Mouse (Mus musculus) embryonic facial prominence, embryonic 12.5 days (tissue): ENCODE results near the gene Gm3147. TPM values are rescaled to one million over a fixed set of nuclear protein-coding genes. Genes with fewer than 3 reads are reported as not detected.
"Not testable (repeated sequence)": the region's sequence is repeated elsewhere in the genome, so short reads cannot be mapped to it uniquely, and the experiment has no call there.

ENCODE experiments used
- ATAC-seq: fragments of 200-750 bp; cut with Nextera tagmentation; 2 replicates; pipeline ENCODE4 v1.8.0; 2017; ENCODE audit not compliant: insufficient number of reproducible peaks, insufficient read depth, low FRiP score, low TSS enrichment
- H3K27ac ChIP-seq: fragments of 300-500 bp; sonication (generic); 2 replicates; pipeline ENCODE4 v1.5.1; 2016; ENCODE audit warnings: mild to moderate bottlenecking
- H3K27me3 ChIP-seq: fragments of 300-500 bp; sonication (generic); 2 replicates; pipeline ENCODE4 v1.6.1; 2016; ENCODE audit warnings: mild to moderate bottlenecking, moderate library complexity
- H3K36me3 ChIP-seq: fragments of 300-500 bp; sonication (generic); 2 replicates; pipeline ENCODE4 v1.6.1; 2016; ENCODE audit warnings: mild to moderate bottlenecking
- H3K4me1 ChIP-seq: fragments of 300-500 bp; sonication (generic); 2 replicates; pipeline ENCODE4 v1.6.1; 2016
- H3K4me2 ChIP-seq: fragments of 300-500 bp; sonication (generic); replicated peaks from 2 replicates; pipeline ENCODE4 v1.6.1; 2016; ENCODE audit warnings: mild to moderate bottlenecking, moderate library complexity
- H3K4me3 ChIP-seq: fragments of 300-500 bp; sonication (generic); 2 replicates; pipeline ENCODE4 v1.5.1; 2016; ENCODE audit warnings: mild to moderate bottlenecking
- H3K9ac ChIP-seq: fragments of 300-500 bp; sonication (generic); 2 replicates; pipeline ENCODE4 v1.6.1; 2016; ENCODE audit warnings: mild to moderate bottlenecking, moderate library complexity
- H3K9me3 ChIP-seq: fragments of 300-500 bp; sonication (generic); 2 replicates; pipeline ENCODE4 v1.6.1; 2016; ENCODE audit warnings: mild to moderate bottlenecking, moderate library complexity
- WGBS: fragments of 180-500 bp; shearing (Covaris S2); methylation state at CpG from one replicate; pipeline ENCODE4 v1.1.7; 2016; 5-methylcytosine and 5-hydroxymethylcytosine counted together
- polyA plus RNA-seq: library from polyadenylated mRNA; unstranded; fragments of >200 nt; fragmentation: Nextera tagmentation; extraction: Ambion mirVana; gene quantifications from 2 replicates; pipeline ENCODE4 v1.2.1, GENCODE M21; 2016

Gene Gm3147
- polyA plus RNA-seq: not detected in 2 replicates

DNA sequence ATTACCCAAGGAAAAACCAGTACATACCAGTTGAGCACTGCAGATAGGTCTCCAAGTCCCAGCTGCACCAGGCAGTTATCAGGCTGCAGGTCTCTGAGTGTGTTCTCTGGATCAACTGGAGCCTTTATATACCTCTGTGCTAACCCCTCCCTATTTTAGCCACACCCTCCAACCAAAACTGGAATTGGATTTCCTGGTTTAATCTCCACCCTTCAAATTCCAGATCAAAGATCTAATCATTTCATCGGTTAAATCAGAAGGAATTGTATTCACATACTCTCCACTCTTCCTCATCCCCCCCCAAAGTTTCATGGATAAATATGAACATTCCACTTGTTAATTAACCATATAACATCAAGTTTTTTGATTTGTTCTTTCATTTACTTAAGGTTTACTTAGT lies at the start of gene Gm3147:
TSS of gene Gm3147 (minus strand) at position 101 of the 400 bp plus-strand sequence.
- not testable (repeated sequence) for H3K36me3 ChIP-seq, ATAC-seq, H3K27ac ChIP-seq, H3K9me3 ChIP-seq, H3K4me2 ChIP-seq, H3K27me3 ChIP-seq, H3K4me1 ChIP-seq, H3K4me3 ChIP-seq, H3K9ac ChIP-seq
- WGBS: no CpG with 5 or more reads among the region's 1 CpGs

DNA sequence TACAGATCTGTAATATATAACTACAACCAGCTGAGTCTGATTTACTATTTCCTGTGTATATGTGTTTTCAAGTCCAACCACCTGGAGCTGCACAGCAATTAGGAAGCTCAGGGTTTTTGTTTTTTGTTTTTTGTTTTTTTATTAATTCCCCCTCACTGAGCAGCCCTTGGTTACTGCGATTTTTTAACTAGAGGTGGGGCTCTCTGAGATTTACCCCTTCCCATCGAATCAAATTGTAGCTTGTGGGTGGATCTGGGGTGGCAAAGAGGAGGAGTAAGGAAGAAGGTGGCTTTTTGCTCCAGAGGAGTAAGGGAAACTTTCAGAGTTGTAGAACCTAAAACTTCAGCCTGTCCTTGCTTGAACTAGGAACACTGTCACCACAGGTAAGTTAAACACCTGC lies 31.9 kb upstream of the Gm3147 start, which contains the start of gene Gm6205:
TSS of gene Gm6205 (plus strand) at position 301 of the 400 bp plus-strand sequence.
- not testable (repeated sequence) for H3K9me3 ChIP-seq, H3K4me3 ChIP-seq, H3K4me1 ChIP-seq, H3K4me2 ChIP-seq, H3K27me3 ChIP-seq, H3K36me3 ChIP-seq, ATAC-seq, H3K27ac ChIP-seq, H3K9ac ChIP-seq
- WGBS: no CpG with 5 or more reads among the region's 2 CpGs

DNA sequence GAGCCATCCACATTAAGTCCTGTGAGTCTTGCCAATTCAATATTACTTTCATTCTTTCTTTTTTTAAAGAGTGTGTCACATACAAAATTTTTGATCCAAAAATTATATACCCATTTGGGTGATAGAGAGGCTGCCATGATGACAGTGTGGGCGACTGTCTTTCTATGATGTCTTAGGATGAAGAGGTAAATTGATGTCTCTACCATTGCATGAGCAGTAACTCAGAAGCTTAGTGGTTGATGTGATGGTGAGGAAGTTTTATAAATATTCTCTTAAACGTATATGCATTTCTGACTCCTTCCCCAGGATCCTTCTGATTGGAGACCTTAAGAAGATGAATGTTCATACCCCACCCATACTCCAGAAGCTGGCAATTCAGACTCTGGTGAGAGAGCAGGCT lies 7.5 kb upstream of the Gm3147 start, which contains the start of gene Gm6509:
TSS of gene Gm6509 (plus strand) at position 301 of the 400 bp plus-strand sequence.
- not testable (repeated sequence) for H3K27me3 ChIP-seq, H3K4me1 ChIP-seq, H3K36me3 ChIP-seq, H3K27ac ChIP-seq, H3K9ac ChIP-seq, H3K4me3 ChIP-seq, H3K9me3 ChIP-seq, H3K4me2 ChIP-seq, ATAC-seq
- no CpG with 5 or more reads among the region's 2 CpGs for WGBS

Other genes with a start within 250 kb of the Gm3147 start
- not detected in 2 replicates for gene Gm7682, start 170.6 kb downstream of the Gm3147 start, polyA plus RNA-seq
- gene Gm3139, start 90.1 kb downstream of the Gm3147 start, polyA plus RNA-seq: not detected in 2 replicates
- not detected in 2 replicates for gene Gm6509, start 7.6 kb upstream of the Gm3147 start, polyA plus RNA-seq
- gene Gm6205, start 32.0 kb upstream of the Gm3147 start, polyA plus RNA-seq: not detected in 2 replicates
- gene Gm3183, start 249.1 kb upstream of the Gm3147 start, polyA plus RNA-seq: not detected in 2 replicates